Mouse (Mus musculus) neural tube, embryonic 12.5 days (tissue): ENCODE data around the gene Rras2. TPM values are rescaled to one million over a fixed set of nuclear protein-coding genes. Genes with fewer than 3 reads are reported as not detected.

ENCODE experiments used
- ATAC-seq: fragments of 200-750 bp; cut with Nextera tagmentation; 2 replicates; pipeline ENCODE4 v1.8.0; 2017; ENCODE audit warnings: low read depth, mild to moderate bottlenecking, moderate TSS enrichment, moderate library complexity; ENCODE audit not compliant: low FRiP score
- H3K27ac ChIP-seq: fragments of 300-500 bp; sonication (generic); 2 replicates; pipeline ENCODE4 v1.5.1; 2016
- H3K27me3 ChIP-seq: fragments of 300-500 bp; sonication (generic); replicated peaks from 2 replicates; pipeline ENCODE4 v1.6.1; 2016; ENCODE audit warnings: mild to moderate bottlenecking
- H3K36me3 ChIP-seq: fragments of 300-500 bp; sonication (generic); 2 replicates; pipeline ENCODE4 v1.6.1; 2016; ENCODE audit warnings: mild to moderate bottlenecking
- H3K4me1 ChIP-seq: fragments of 300-500 bp; sonication (generic); 2 replicates; pipeline ENCODE4 v1.6.1; 2016
- H3K4me2 ChIP-seq: fragments of 300-500 bp; sonication (generic); replicated peaks from 2 replicates; pipeline ENCODE4 v1.6.1; 2016; ENCODE audit warnings: mild to moderate bottlenecking
- H3K4me3 ChIP-seq: fragments of 300-500 bp; sonication (generic); 2 replicates; pipeline ENCODE4 v1.5.1; 2016
- H3K9ac ChIP-seq: fragments of 300-500 bp; sonication (generic); 2 replicates; pipeline ENCODE4 v1.6.1; 2016; ENCODE audit warnings: mild to moderate bottlenecking
- H3K9me3 ChIP-seq: fragments of 300-500 bp; sonication (generic); 2 replicates; pipeline ENCODE4 v1.6.1; 2016; ENCODE audit warnings: mild to moderate bottlenecking
- WGBS: fragments of 180-500 bp; shearing (Covaris S2); methylation state at CpG from one replicate; pipeline ENCODE4 v1.1.7; 2016; 5-methylcytosine and 5-hydroxymethylcytosine counted together
- polyA plus RNA-seq: library from polyadenylated mRNA; unstranded; fragments of >200 nt; fragmentation: Nextera tagmentation; extraction: Ambion mirVana; gene quantifications from 2 replicates; pipeline ENCODE4 v1.2.1, GENCODE M21; 2016

Rras2 gene
- polyA plus RNA-seq, 1 experiment from 2014 or later: 20.7 TPM

DNA sequence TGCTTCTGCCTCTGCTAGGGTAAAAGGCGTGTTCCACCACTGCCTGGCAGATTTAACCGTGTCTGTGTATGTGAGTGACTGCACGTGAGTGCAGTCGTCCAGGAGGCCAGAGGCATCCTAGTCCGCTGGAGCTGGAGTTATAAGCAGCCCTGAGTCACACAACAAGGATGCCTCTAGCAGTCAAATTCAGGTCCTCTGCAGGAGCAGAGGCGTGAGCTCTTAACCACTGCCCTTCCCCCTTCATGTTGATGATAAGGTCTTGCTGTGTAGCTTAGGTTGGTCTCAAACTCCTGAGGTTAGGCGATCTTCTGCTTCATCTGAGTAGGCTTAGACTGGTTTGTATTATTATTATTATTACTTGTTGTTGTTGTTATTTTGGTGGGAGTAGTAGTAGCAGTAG is 22.4 kb upstream of the Rras2 start:
- Histone ChIP-seq H3K4me1 (no peaks in the 10 kb centered on the region), H3K9me3 (no peaks in the 10 kb centered on the region), H3K27ac (no peak overlapping the region), H3K4me2 (no peak overlapping the region), H3K9ac (no peak overlapping the region), H3K36me3 (no peaks in the 10 kb centered on the region), H3K4me3 (no peak overlapping the region), H3K27me3 (no peaks in the 10 kb centered on the region)
- no peak for ATAC-seq
- 91% methylated on average over 7 of the region's 7 CpGs for WGBS

GRCm38 (mm10) chr7:114139400-114139799 is 21.8 kb upstream of the Rras2 start:
- WGBS: 94% methylated on average over 3 of the region's 3 CpGs

GRCm38 (mm10) chr7:114138261-114138660 is 20.7 kb upstream of the Rras2 start:
- no peaks in the 10 kb centered on the region for H3K36me3 ChIP-seq
- no peak overlapping the region for H3K9ac ChIP-seq
- H3K4me2 ChIP-seq: no peak overlapping the region
- no peaks in the 10 kb centered on the region; the same call in 1 of the 2 replicates for H3K4me1 ChIP-seq
- H3K9me3 ChIP-seq: no peaks in the 10 kb centered on the region
- H3K4me3 ChIP-seq: no peak overlapping the region
- no peak overlapping the region for H3K27ac ChIP-seq
- no peaks in the 10 kb centered on the region for H3K27me3 ChIP-seq
- WGBS: 91% methylated on average over 2 of the region's 2 CpGs
- no peak for ATAC-seq

More at GRCm38 (mm10) chr7:114139400-114139799, 21.8 kb upstream of the Rras2 start:
- Histone ChIP-seq H3K4me2 (no peak overlapping the region), H3K27ac (no peak overlapping the region), H3K9me3 (no peaks in the 10 kb centered on the region), H3K9ac (no peak overlapping the region), H3K36me3 (no peaks in the 10 kb centered on the region), H3K4me1 (no peaks in the 10 kb centered on the region), H3K4me3 (no peak overlapping the region), H3K27me3 (no peaks in the 10 kb centered on the region)
- no peak for ATAC-seq

DNA sequence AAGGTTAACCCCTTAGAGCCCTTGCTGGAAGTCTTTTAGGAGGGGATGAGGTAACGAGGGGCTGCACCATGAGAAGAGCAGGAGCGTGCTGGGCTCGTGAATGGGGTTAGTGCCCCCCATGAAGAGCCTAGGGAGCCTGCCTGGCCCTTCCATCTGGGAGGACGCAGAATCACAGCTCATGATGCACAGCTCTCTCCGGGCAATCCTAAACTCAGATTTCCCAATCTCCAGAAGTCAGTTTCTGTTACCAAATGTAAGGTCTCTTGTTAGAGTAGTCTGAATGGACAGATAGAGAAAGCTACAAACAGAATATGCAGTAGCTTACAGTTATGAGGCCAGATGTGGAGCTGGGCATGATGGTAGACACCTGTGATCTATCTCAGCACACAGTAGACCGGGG is 17.6 kb upstream of the Rras2 start:
- Histone ChIP-seq H3K27ac (no peak overlapping the region), H3K4me3 (no peak overlapping the region), H3K9me3 (no peaks in the 10 kb centered on the region), H3K27me3 (no peaks in the 10 kb centered on the region), H3K4me1 (no peaks in the 10 kb centered on the region; the same call in 1 of the 2 replicates), H3K9ac (no peak overlapping the region), H3K36me3 (no peaks in the 10 kb centered on the region), H3K4me2 (no peak overlapping the region)
- ATAC-seq: no peak
- WGBS: 29% methylated on average over 6 of the region's 6 CpGs

DNA sequence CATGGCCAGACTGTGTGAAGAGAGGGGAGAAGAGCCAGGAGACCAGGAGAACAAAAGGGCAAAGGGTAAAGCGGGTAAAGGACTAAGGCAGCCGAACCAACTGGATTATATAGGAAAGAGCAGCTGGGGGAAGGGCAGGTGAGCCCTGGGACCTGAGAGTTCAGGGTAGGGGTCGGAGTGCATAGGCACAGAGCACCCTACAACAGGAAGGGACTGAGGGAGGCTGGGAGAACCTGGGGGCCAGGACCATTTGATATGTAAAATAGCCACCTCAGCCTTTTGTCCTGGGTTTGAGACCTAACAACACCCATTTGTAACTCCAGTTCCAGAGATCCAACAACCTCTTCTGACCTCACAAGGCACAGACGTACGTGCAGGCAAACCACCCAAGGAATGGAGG is 16.4 kb upstream of the Rras2 start:
- Histone ChIP-seq H3K36me3 (no peaks in the 10 kb centered on the region), H3K9ac (no peak overlapping the region), H3K4me3 (no peak overlapping the region), H3K9me3 (no peaks in the 10 kb centered on the region), H3K4me1 (no peaks in the 10 kb centered on the region; the same call in 1 of the 2 replicates), H3K27me3 (no peaks in the 10 kb centered on the region), H3K4me2 (no peak overlapping the region), H3K27ac (no peak overlapping the region)
- WGBS: 21% methylated on average over 5 of the region's 5 CpGs
- no peak for ATAC-seq

DNA sequence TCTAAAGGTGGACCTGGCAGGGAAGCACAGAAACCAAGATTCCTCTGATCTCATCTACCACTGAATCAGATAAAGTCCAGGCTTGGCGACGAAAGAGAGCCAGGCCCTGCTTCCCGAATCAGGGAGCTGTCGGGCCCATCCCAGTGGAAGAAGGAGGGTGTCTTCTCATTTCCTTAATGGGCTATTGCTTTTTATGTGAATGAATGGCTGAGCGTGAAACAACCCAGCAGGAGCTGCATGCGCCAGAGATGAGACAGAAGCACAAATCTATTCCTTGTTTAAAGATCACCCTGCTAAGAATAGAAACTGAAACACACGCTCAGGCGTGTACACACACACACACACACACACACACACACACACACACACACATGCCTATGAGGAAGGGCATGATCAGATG is 14.7 kb upstream of the Rras2 start:
- Histone ChIP-seq H3K36me3 (no peaks in the 10 kb centered on the region), H3K9ac (no peak overlapping the region), H3K27me3 (no peaks in the 10 kb centered on the region), H3K27ac (no peak overlapping the region), H3K4me1 (no peaks in the 10 kb centered on the region; the same call in 1 of the 2 replicates), H3K4me2 (no peak overlapping the region), H3K9me3 (no peaks in the 10 kb centered on the region), H3K4me3 (no peak overlapping the region)
- 0 out of 2 replicates have a peak, but pooled peaks have one; percentile 25 for ATAC-seq
- WGBS: 19% methylated on average over 8 of the region's 8 CpGs

GRCm38 (mm10) chr7:114129281-114129680 is 11.7 kb upstream of the Rras2 start:
- Histone ChIP-seq H3K27ac (no peak overlapping the region), H3K27me3 (no peaks in the 10 kb centered on the region), H3K9ac (no peak overlapping the region), H3K4me2 (no peak overlapping the region), H3K36me3 (no peaks in the 10 kb centered on the region), H3K4me1 (no peaks in the 10 kb centered on the region; the same call in 1 of the 2 replicates), H3K4me3 (no peak overlapping the region), H3K9me3 (no peaks in the 10 kb centered on the region)
- no peak for ATAC-seq
- WGBS: 56% methylated on average over 2 of the region's 2 CpGs

- Histone ChIP-seq H3K4me3 (no peak overlapping the region), H3K9ac (no peak overlapping the region), H3K4me2 (peak overlapping the region; percentile 91), H3K27me3 (no peaks in the 10 kb centered on the region), H3K9me3 (no peaks in the 10 kb centered on the region), H3K27ac (no peak overlapping the region), H3K4me1 (0 out of 2 replicates have a peak, but pooled peaks cover 14% of the 10 kb centered on the region), H3K36me3 (no peaks in the 10 kb centered on the region)
- peak; percentile 11; the same call in 1 of the 2 replicates for ATAC-seq
- WGBS: 42% methylated on average over 7 of the region's 7 CpGs
These were observed 599 bp upstream of the Rras2 start for GRCm38 (mm10) chr7:114118180-114118579.

DNA sequence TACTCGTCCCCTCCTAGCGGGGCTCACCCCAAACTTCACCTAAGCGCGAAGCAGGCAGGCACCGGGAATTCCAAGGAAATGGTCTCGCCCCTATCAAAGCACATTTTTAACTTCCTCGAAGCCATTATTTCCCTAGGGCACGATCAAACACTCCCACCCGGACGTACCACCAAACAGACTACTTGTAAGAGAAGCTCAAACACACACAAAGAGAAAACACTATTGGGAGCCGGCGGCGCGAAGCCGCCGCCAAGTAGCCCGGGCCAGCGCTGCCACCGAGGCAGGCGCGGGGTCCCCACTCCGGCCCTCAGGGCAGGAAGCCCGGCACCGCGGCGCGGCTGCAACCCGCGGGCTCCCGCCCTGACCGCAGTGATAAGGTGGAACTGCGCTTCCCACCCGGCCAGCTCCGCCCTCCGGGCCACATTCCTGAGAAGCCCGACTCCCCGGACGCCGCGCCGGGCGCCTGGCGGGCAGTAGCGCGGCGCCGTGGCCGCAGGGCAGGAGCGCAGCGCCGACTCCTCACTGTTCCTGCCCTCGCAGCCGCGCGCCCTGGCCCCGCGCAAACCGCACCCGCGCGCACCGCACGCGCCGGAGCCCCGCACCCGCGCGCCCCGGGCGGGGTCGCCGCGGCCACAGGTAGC is 750 bp downstream of the Rras2 start:
- peak overlapping the region; percentile 80 for H3K4me3 ChIP-seq
- no peaks in the 10 kb centered on the region for H3K27me3 ChIP-seq
- no peaks in the 10 kb centered on the region for H3K36me3 ChIP-seq
- no peaks in the 10 kb centered on the region for H3K9me3 ChIP-seq
- peak overlapping the region; percentile 84 for H3K27ac ChIP-seq
- under 1% methylated on average over 58 of the region's 74 CpGs for WGBS
- peak overlapping the region; percentile 75 for H3K9ac ChIP-seq
- H3K4me1 ChIP-seq: 0 out of 2 replicates have a peak, but pooled peaks cover 14% of the 10 kb centered on the region
- ATAC-seq: peak; percentile 83
- H3K4me2 ChIP-seq: peak overlapping the region; percentile 91

GRCm38 (mm10) chr7:114115961-114116360 is 1.6 kb downstream of the Rras2 start:
- H3K9me3 ChIP-seq: no peaks in the 10 kb centered on the region
- 0 out of 2 replicates have a peak, but pooled peaks cover 14% of the 10 kb centered on the region for H3K4me1 ChIP-seq
- H3K4me3 ChIP-seq: peak overlapping the region; percentile 80; the same call in 1 of the 2 replicates
- no peak for ATAC-seq
- H3K36me3 ChIP-seq: no peaks in the 10 kb centered on the region
- 18% methylated on average over 9 of the region's 9 CpGs for WGBS
- H3K4me2 ChIP-seq: peak overlapping the region; percentile 91
- no peak overlapping the region for H3K9ac ChIP-seq
- no peaks in the 10 kb centered on the region for H3K27me3 ChIP-seq
- no peak overlapping the region for H3K27ac ChIP-seq

DNA sequence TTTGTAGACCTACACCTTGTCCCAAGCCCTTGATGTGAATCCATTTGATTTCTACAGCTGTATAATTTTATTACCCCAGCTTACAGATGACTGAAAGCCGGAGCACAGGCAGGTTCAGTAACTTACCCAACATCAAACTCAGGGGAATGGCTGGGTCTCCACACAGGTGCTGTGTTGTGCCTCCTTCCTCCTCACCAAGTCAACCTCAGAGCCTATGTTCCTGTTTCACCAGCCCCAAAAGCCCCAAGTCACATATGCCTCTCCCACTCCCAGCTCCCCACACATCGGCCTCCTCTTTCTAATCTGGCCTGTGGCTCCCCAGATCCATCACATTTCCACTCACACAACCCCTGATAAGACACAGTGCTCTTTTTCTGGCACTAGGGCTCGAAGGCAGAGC is 2.6 kb downstream of the Rras2 start:
- Histone ChIP-seq H3K27me3 (no peaks in the 10 kb centered on the region), H3K4me2 (no peak overlapping the region), H3K9ac (no peak overlapping the region), H3K9me3 (no peaks in the 10 kb centered on the region), H3K4me3 (no peak overlapping the region), H3K36me3 (no peaks in the 10 kb centered on the region), H3K27ac (no peak overlapping the region), H3K4me1 (0 out of 2 replicates have a peak, but pooled peaks cover 14% of the 10 kb centered on the region)
- 85% methylated on average over 3 of the region's 3 CpGs for WGBS
- ATAC-seq: no peak

DNA sequence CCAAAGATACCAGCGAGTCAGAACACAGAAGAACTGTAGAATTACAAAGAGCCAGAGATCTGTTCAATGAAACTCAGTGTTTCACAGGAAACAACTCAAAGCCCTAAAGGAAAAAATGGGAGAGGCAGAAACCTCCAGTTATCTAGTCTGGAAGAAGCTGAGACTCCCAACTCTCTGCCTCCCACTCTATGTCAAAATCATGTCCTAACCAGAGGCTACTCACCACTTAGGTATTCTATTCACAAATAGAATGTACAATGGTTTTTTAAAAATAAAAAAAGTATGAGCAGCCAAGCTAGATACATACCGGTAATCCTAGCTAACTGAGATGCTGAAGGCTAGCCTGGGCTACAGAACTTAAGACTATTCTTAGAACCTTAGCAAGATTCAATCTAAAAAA is 3.3 kb downstream of the Rras2 start:
- H3K27ac ChIP-seq: no peak overlapping the region
- H3K9ac ChIP-seq: no peak overlapping the region
- WGBS: 94% methylated on average over 2 of the region's 2 CpGs
- H3K36me3 ChIP-seq: no peaks in the 10 kb centered on the region
- H3K4me3 ChIP-seq: no peak overlapping the region
- no peaks in the 10 kb centered on the region for H3K27me3 ChIP-seq
- H3K9me3 ChIP-seq: no peaks in the 10 kb centered on the region
- 0 out of 2 replicates have a peak, but pooled peaks cover 14% of the 10 kb centered on the region for H3K4me1 ChIP-seq
- ATAC-seq: no peak
- H3K4me2 ChIP-seq: no peak overlapping the region

DNA sequence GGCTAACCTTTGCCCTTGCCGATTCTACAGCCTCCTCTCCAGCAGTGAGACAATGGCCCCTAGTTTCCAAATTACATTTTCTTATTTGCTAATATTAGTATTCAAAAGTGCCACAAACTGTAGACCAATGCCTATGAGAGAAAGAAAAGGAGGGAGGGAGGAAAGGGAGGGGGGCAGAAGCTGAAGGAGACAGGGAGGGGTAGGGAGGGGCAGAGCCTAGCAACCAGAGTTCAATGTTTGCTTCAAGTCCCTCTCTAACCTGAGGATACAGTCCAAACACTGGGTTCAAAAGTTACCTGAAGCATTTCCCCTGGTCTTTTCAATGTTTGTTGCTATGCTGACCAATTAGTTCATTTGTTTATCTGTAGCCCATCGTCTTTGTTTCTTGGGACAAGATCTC is 7.1 kb downstream of the Rras2 start:
- no peak for ATAC-seq
- no peak overlapping the region for H3K4me2 ChIP-seq
- H3K27ac ChIP-seq: no peak overlapping the region
- no peaks in the 10 kb centered on the region for H3K27me3 ChIP-seq
- H3K9me3 ChIP-seq: no peaks in the 10 kb centered on the region
- WGBS: 93% methylated on average over 2 of the region's 2 CpGs
- no peaks in the 10 kb centered on the region for H3K36me3 ChIP-seq
- no peak overlapping the region for H3K4me3 ChIP-seq
- H3K9ac ChIP-seq: no peak overlapping the region
- H3K4me1 ChIP-seq: no peaks in the 10 kb centered on the region
